Mouse (Mus musculus): ENCODE results near the gene Armt1. TPM values are rescaled to one million over a fixed set of nuclear protein-coding genes. Genes with fewer than 3 reads are reported as not detected.

Armt1 gene
- polyA plus RNA-seq, 1 experiment from 2014 or later = 14.3 TPM

GRCm38 (mm10) chr10:4492045-4492444 is 59.8 kb downstream of the Armt1 start:
- 62% methylated on average over 1 of the region's 1 CpGs for WGBS
- H3K27ac ChIP-seq (replicated peaks) = no peak overlapping the region
- no peaks in the 10 kb centered on the region for H3K4me1 ChIP-seq
- H3K27me3 ChIP-seq = no peaks in the 10 kb centered on the region
- no peak overlapping the region for H3K4me2 ChIP-seq (replicated peaks)
- no peak overlapping the region for H3K4me3 ChIP-seq
- no peaks in the 10 kb centered on the region for H3K9me3 ChIP-seq
- no peak overlapping the region for H3K9ac ChIP-seq (replicated peaks)
- H3K36me3 ChIP-seq = no peaks in the 10 kb centered on the region
- ATAC-seq (replicated peaks) = no peak

- 7% methylated on average over 4 of the region's 4 CpGs for WGBS
- no peak overlapping the region for H3K27ac ChIP-seq (replicated peaks)
- no peaks in the 10 kb centered on the region for H3K36me3 ChIP-seq
- no peaks in the 10 kb centered on the region for H3K4me1 ChIP-seq
- no peak overlapping the region for H3K9ac ChIP-seq (replicated peaks)
- no peak overlapping the region for H3K4me2 ChIP-seq (replicated peaks)
- H3K9me3 ChIP-seq = no peaks in the 10 kb centered on the region
- no peaks in the 10 kb centered on the region for H3K27me3 ChIP-seq
- ATAC-seq (replicated peaks) = no peak
- H3K4me3 ChIP-seq = no peak overlapping the region
These were observed 60.6 kb downstream of the Armt1 start for GRCm38 (mm10) chr10:4492909-4493308.

GRCm38 (mm10) chr10:4503251-4503650 is 71.0 kb downstream of the Armt1 start:
- no peak overlapping the region for H3K27ac ChIP-seq (replicated peaks)
- no peak for ATAC-seq (replicated peaks)
- no peak overlapping the region for H3K4me3 ChIP-seq
- 88% methylated on average over 8 of the region's 8 CpGs for WGBS
- no peaks in the 10 kb centered on the region for H3K4me1 ChIP-seq
- no peaks in the 10 kb centered on the region for H3K36me3 ChIP-seq
- H3K27me3 ChIP-seq = no peaks in the 10 kb centered on the region
- no peaks in the 10 kb centered on the region for H3K9me3 ChIP-seq
- no peak overlapping the region for H3K9ac ChIP-seq (replicated peaks)
- no peak overlapping the region for H3K4me2 ChIP-seq (replicated peaks)

Other genes with a start within 250 kb of the Armt1 start
- gene Akap12, start 166.1 kb upstream of the Armt1 start, polyA plus RNA-seq (2015; fragmentation: Nextera tagmentation; extraction: Ambion mirVana) = 20.6 and 21.0 TPM in 2 replicates
- 17.8 and 18.4 TPM in 2 replicates for gene Zbtb2, start 44.4 kb upstream of the Armt1 start, polyA plus RNA-seq (2015; fragmentation: Nextera tagmentation; extraction: Ambion mirVana)
- 51.7 and 59.2 TPM in 2 replicates for gene Rmnd1, start 79 bp upstream of the Armt1 start, polyA plus RNA-seq (2015; fragmentation: Nextera tagmentation; extraction: Ambion mirVana)
- 0.24 and 0.32 TPM in 2 replicates for gene Ccdc170, start 50.0 kb downstream of the Armt1 start, polyA plus RNA-seq (2015; fragmentation: Nextera tagmentation; extraction: Ambion mirVana)
- 0.15 and 0.25 TPM in 2 replicates for gene Esr1, start 179.1 kb downstream of the Armt1 start, polyA plus RNA-seq (2015; fragmentation: Nextera tagmentation; extraction: Ambion mirVana)